Mouse (Mus musculus): ENCODE measurements around the gene Ptger2. TPM values are rescaled to one million over a fixed set of nuclear protein-coding genes. Genes with fewer than 3 reads are reported as not detected.

Gene Ptger2
- polyA plus RNA-seq, 1 experiment, result not detected

- 84% methylated on average over 1 of the region's 1 CpGs for whole genome bisulfite sequencing
- TF ChIP-seq POLR2A (IDR thresholded peaks at IDR 0.05; ENCODE audit: insufficient read depth, low read depth, low read length), result no peak
- no peak for TF ChIP-seq CTCF (IDR thresholded peaks at IDR 0.05; ENCODE audit: insufficient read depth, low read depth, low read length)
- no peak overlapping the region for H3K4me3 ChIP-seq (ENCODE audit: insufficient read depth, low read depth, low read length)
- H3K4me1 ChIP-seq (ENCODE audit: control insufficient read depth, insufficient read depth, low read length), result no peaks in the 10 kb centered on the region
- H3K27ac ChIP-seq (ENCODE audit: insufficient read depth, low read depth, low read length), result no peak overlapping the region
Observed at GRCm38 (mm10) chr14:45036579-45036978, 48.6 kb downstream of the Ptger2 start.

- TF ChIP-seq CTCF (IDR thresholded peaks at IDR 0.05; ENCODE audit: insufficient read depth, low read depth, low read length), result no peak
- no peak for TF ChIP-seq POLR2A (IDR thresholded peaks at IDR 0.05; ENCODE audit: insufficient read depth, low read depth, low read length)
- H3K4me3 ChIP-seq (ENCODE audit: insufficient read depth, low read depth, low read length), result no peak overlapping the region
- H3K4me1 ChIP-seq (ENCODE audit: control insufficient read depth, insufficient read depth, low read length), result no peaks in the 10 kb centered on the region
- WGBS, result 85% methylated on average over 7 of the region's 7 CpGs
- H3K27ac ChIP-seq (ENCODE audit: insufficient read depth, low read depth, low read length), result no peak overlapping the region
Observed at GRCm38 (mm10) chr14:45038052-45038451, 50.1 kb downstream of the Ptger2 start.

DNA sequence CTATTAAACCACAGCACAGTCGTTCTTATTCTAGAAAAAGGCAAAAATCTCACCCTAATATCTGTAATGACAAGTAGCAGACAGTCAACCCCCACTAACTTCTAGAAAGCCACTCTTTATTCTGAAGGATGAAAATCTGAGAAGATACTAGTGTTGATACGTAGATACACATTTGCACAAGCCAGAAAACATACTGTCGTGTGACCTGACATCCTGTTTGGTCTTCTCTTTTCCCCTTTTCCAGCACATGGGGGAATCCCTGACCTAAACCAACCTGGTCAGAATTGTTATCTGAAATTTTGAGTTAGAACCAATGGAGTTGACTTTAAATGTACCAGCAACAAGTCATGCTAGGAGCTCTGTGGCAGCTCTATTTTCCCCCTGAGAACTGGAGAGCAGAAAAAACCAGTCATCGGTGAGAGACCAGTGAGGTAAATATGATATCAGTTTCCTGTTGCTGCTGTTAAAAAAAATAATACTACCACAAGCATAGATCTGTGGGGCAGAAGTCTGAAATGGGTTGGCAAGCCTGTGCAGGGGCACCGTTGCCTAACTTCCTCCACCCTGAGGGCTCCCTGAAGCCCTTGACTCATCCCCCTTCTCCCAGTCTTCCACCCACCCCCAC, 53.0 kb downstream of the Ptger2 start:
- TF ChIP-seq CTCF (IDR thresholded peaks at IDR 0.05; ENCODE audit: insufficient read depth, low read depth, low read length), result no peak
- no peak for TF ChIP-seq POLR2A (IDR thresholded peaks at IDR 0.05; ENCODE audit: insufficient read depth, low read depth, low read length)
- 88% methylated on average over 5 of the region's 5 CpGs for WGBS
- Histone ChIP-seq H3K4me1 (ENCODE audit: control insufficient read depth, insufficient read depth, low read length) (no peaks in the 10 kb centered on the region), H3K4me3 (ENCODE audit: insufficient read depth, low read depth, low read length) (no peak overlapping the region), H3K27ac (ENCODE audit: insufficient read depth, low read depth, low read length) (no peak overlapping the region)

GRCm38 (mm10) chr14:45048128-45048527, 60.1 kb downstream of the Ptger2 start:
- TF ChIP-seq CTCF (IDR thresholded peaks at IDR 0.05; ENCODE audit: insufficient read depth, low read depth, low read length) (no peak), POLR2A (IDR thresholded peaks at IDR 0.05; ENCODE audit: insufficient read depth, low read depth, low read length) (no peak)
- WGBS, result 72% methylated on average over 2 of the region's 2 CpGs

DNA sequence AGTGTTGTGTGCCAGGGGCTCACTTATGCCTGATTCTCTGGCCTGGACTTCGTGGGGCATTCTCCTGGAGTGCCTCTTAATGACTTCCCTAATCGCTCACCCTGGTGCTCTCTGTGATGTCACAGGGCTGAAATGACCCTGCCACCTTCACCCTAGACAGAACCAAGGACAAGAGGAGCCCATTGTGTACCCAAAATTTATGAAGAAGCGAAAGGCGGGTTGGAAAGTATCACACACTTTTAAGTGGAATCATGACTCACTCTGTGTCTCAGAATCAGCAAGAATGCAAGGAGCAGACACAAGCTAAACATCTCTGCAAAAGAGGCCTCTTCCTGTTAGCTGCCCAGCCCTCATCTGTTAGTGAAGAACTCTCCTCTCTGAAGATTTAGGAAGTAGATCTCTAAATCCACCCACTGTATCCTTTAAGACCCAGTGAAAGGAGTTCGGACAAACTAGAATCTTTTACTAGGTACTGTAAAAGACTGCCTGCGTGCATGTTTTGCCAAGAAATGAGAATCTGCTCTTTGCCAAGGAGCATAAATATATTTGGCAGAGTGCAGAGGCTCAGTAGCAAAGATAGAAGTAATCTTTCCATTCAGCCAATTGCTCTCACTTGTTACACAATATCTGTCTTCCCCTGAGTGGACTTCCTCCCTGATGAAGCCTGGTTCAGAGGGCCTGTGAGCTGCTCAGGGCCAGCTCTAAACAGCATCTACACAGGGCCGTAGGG, 61.9 kb downstream of the Ptger2 start:
- WGBS, result 52% methylated on average over 7 of the region's 7 CpGs
- Histone ChIP-seq H3K27ac (ENCODE audit: insufficient read depth, low read depth, low read length) (0 out of 2 replicates have a peak overlapping the region, but pooled peaks have one; percentile 32), H3K4me1 (ENCODE audit: control insufficient read depth, insufficient read depth, low read length) (peaks cover 2% of the 10 kb centered on the region; the same call in 1 of the 2 replicates), H3K4me3 (ENCODE audit: insufficient read depth, low read depth, low read length) (no peak overlapping the region)
- TF ChIP-seq POLR2A (IDR thresholded peaks at IDR 0.05; ENCODE audit: insufficient read depth, low read depth, low read length) (no peak), CTCF (IDR thresholded peaks at IDR 0.05; ENCODE audit: insufficient read depth, low read depth, low read length) (no peak)

More at GRCm38 (mm10) chr14:45048128-45048527, 60.1 kb downstream of the Ptger2 start:
- Histone ChIP-seq H3K4me1 (ENCODE audit: control insufficient read depth, insufficient read depth, low read length) (peaks cover 2% of the 10 kb centered on the region; the same call in 1 of the 2 replicates), H3K27ac (ENCODE audit: insufficient read depth, low read depth, low read length) (no peak overlapping the region), H3K4me3 (ENCODE audit: insufficient read depth, low read depth, low read length) (no peak overlapping the region)

- Histone ChIP-seq H3K27ac (ENCODE audit: insufficient read depth, low read depth, low read length) (0 out of 2 replicates have a peak overlapping the region, but pooled peaks have one; percentile 32), H3K4me3 (ENCODE audit: insufficient read depth, low read depth, low read length) (no peak overlapping the region), H3K4me1 (ENCODE audit: control insufficient read depth, insufficient read depth, low read length) (peaks cover 2% of the 10 kb centered on the region; the same call in 1 of the 2 replicates)
- TF ChIP-seq CTCF (IDR thresholded peaks at IDR 0.05; ENCODE audit: insufficient read depth, low read depth, low read length) (no peak), POLR2A (IDR thresholded peaks at IDR 0.05; ENCODE audit: insufficient read depth, low read depth, low read length) (no peak)
- 54% methylated on average over 1 of the region's 1 CpGs for WGBS
Observed at GRCm38 (mm10) chr14:45050419-45050776, 62.4 kb downstream of the Ptger2 start.

DNA sequence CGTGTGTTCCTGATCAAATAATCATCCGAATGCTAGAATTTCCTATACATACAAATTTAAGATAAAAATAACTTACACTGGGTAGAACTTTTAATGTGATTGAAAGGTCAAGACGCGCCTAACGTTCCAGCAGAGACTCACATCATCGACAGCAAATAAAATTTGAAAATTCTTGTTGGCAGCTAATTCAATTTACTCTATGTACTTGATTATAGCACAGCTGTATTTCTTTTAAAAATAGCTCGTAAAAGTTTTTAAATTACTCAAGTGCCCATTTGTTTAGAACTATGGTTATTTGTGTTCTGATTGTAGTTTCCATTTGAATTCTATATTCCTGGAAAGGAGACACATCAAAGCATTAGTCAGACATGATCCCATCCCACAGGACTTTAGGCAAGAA, 63.1 kb downstream of the Ptger2 start:
- TF ChIP-seq POLR2A (IDR thresholded peaks at IDR 0.05; ENCODE audit: insufficient read depth, low read depth, low read length), result no peak
- no peak for TF ChIP-seq CTCF (IDR thresholded peaks at IDR 0.05; ENCODE audit: insufficient read depth, low read depth, low read length)
- H3K4me1 ChIP-seq (ENCODE audit: control insufficient read depth, insufficient read depth, low read length), result peaks cover 2% of the 10 kb centered on the region; the same call in 1 of the 2 replicates
- WGBS, result 87% methylated on average over 7 of the region's 7 CpGs
- H3K27ac ChIP-seq (ENCODE audit: insufficient read depth, low read depth, low read length), result no peak overlapping the region
- no peak overlapping the region for H3K4me3 ChIP-seq (ENCODE audit: insufficient read depth, low read depth, low read length)

Other genes starting within 250 kb of the Ptger2 start
- gene Gm8267, start 237.9 kb upstream of the Ptger2 start, polyA plus RNA-seq (2012; ENCODE audit: insufficient read depth, insufficient read length, low replicate concordance, missing spikeins), result not detected in 2 replicates
- gene Ptgdr, start 128.8 kb upstream of the Ptger2 start, polyA plus RNA-seq (2012; ENCODE audit: insufficient read depth, insufficient read length, low replicate concordance, missing spikeins), result not detected in 2 replicates
- not detected in 2 replicates for gene Gpr137c, start 231.5 kb downstream of the Ptger2 start, polyA plus RNA-seq (2012; ENCODE audit: insufficient read depth, insufficient read length, low replicate concordance, missing spikeins)
- gene Txndc16, start 232.1 kb downstream of the Ptger2 start, polyA plus RNA-seq (2012; ENCODE audit: insufficient read depth, insufficient read length, low replicate concordance, missing spikeins), result 60.2 TPM in 1 of 2 replicates, not detected in the other